Mouse (Mus musculus) spleen, postnatal 14 days (tissue): ENCODE measurements around the gene Rrbp1.

Experiments
- DNase-seq, 2 experiments: peaks; one replicate each; pipeline ENCODE4 v3.0.0; 2021 to 2022; ENCODE audit warnings: low spot score in 2 of 2

Rrbp1 gene

DNA sequence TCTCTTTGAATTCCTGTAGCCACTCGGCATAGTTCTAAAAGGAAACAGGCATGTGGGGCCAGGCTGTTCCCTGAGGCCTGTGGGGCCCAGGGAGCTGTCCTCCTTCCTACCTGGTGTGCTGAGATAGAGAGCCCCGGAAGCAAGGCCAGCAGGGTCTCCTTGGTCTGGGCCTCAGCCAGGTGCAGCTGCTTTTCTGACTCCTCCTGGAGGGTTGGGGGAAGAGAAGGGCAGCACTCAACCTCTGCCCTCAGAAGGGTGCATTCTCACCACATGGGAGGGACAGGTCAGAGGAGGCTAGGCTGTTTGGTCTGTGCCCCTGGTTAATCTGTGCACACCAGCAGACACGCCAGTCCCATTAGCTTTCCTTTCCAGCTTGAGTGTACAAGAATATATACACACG is 56.1 kb downstream of the Rrbp1 start:
- DNase-seq = no peak

DNA sequence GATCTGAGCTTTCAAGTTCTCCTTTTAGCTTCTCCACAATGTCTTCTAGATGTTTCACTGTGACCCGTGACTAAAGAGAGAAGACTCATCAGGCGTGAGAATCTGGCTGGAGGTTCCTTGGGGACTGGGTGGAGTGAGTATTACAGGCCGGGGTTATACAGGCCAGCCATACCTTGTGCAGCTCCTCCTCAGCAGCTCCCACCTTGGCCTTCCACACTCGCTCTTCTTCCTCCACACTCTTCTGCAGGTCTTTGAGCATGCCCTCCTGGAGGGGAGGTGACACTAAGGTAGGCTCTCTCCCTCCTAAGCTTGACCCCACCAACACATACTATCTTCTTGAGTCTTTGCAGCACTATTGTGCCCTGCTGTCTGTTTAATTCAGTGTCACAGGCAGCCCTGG is 57.1 kb downstream of the Rrbp1 start:
- no peak for DNase-seq

GRCm38 (mm10) chr2:143951546-143952315 is 59.3 kb downstream of the Rrbp1 start:
- no peak for DNase-seq

- no peak for DNase-seq
Measured at GRCm38 (mm10) chr2:143951028-143951420, 60.0 kb downstream of the Rrbp1 start.

DNA sequence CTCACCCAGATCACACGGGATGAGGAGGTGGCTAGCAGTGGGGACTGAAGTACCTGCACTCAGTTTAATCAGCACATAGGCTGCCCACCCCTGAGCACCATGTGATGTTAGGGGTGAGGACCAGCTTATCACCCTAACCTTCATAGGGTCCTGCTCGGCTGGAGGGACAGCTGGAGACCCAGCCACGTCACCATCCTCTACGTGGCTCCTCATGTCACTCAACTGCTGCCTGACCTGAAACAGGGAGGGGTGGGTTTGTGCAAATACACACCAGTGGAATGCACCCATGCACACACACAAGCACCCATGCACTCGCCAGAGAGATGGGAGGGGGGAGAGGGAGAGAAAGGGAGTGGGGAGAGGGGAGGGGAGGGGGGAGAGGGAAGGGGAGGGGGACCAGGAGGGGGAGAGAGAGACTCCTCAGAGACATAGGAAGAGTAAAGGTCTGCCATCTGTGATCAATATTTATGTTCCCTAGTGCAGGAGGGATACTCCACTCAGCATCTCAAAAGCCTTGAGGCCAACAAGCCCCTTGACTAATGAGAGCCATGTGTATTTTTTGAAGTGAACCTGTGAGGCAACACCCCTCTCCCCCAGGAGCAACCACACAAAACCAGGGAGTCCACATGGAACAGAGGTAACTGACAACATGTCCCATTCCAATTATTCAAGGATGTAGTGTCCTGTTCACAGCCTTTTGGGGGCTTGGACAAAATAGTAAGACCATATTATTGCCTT is 60.6 kb downstream of the Rrbp1 start:
- no peak for DNase-seq

DNA sequence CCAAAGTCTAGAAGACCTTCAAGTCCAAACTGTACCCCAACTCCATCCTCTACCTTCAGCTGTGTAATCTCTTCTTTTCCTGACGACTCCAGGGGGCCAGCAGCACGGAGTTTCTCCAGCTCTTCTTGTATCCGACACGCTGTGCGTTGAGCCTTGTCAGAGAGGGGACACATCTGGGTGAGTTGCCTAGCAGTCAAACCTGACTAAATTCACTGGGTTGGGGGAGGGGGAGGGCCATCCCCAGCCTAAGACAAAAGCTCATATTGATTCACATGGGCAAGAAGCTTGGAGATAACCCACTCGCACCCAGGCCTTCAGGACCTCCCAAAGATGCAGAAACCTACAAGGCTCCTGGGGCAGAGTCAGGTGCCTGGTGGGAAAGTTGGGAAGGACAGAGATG is 61.8 kb downstream of the Rrbp1 start:
- DNase-seq = no peak

GRCm38 (mm10) chr2:143948416-143948815 is 62.6 kb downstream of the Rrbp1 start:
- DNase-seq = no peak

DNA sequence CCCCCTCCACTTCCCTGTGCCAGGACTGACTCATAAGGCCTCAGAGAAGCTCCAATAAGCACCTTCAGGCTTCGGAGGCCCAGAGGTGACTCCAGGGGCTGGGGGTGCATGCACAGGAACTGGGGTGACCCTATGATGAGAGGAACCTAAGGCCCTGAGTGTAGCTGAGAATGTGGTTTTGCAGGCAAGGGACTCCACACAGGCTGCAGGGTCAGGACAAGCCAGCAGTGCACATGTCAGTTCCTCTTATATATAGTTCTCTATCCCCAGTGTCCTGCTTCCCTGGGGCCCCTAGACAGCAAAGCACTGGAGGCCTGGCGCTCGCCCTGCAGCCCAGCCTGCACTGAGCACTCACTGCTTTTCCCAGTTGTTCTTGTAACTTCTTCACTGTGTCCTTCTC is 63.1 kb downstream of the Rrbp1 start:
- no peak for DNase-seq

- DNase-seq = no peak
Measured at GRCm38 (mm10) chr2:143946399-143946798, 64.7 kb downstream of the Rrbp1 start.

GRCm38 (mm10) chr2:143945466-143946075 is 65.5 kb downstream of the Rrbp1 start:
- DNase-seq = peak in 1 of 2 experiments; percentile 28

GRCm38 (mm10) chr2:143944796-143945195 is 66.3 kb downstream of the Rrbp1 start:
- DNase-seq = no peak

GRCm38 (mm10) chr2:143940406-143940805 is 70.7 kb downstream of the Rrbp1 start:
- DNase-seq = no peak

DNA sequence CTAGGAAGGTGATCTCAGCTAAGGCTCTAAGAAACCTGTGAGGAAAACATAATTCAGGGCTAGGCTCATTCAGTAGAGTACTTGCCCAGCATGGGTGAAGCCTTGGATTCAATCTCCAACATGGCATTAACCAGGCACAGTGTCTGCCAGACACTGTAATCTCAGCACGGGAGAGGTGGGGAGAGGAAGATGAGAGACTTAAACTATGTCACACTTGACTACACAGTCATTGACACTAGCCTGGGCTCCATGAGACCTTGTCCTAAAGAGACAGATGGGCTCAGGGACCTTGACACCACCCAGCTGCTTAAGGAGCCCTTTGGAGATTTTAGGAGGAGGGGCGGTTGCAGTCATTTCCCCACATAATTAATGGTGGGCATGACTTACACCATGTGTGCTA is 73.2 kb downstream of the Rrbp1 start:
- DNase-seq = no peak

DNA sequence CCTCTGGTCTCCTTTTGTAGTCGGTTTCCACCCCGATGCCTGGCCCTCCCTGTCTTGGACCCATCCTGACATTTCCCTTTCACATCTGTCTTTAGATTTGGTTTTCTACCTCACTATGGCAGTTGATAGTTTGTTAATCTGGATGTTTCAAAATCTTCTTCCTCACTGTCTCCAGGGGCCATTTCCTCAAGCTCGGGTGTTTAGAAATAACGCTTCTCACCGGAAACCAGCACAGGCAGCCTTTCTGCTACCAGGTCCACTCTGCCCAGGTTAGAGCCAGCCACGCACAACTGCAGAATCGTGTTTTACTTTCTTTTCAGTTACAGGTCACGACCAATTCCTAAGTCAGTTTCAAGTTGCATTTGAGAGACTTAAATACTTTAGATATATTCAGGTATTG is 76.6 kb downstream of the Rrbp1 start:
- no peak for DNase-seq

- no peak for DNase-seq
Measured at GRCm38 (mm10) chr2:143933516-143933915, 77.5 kb downstream of the Rrbp1 start.

DNA sequence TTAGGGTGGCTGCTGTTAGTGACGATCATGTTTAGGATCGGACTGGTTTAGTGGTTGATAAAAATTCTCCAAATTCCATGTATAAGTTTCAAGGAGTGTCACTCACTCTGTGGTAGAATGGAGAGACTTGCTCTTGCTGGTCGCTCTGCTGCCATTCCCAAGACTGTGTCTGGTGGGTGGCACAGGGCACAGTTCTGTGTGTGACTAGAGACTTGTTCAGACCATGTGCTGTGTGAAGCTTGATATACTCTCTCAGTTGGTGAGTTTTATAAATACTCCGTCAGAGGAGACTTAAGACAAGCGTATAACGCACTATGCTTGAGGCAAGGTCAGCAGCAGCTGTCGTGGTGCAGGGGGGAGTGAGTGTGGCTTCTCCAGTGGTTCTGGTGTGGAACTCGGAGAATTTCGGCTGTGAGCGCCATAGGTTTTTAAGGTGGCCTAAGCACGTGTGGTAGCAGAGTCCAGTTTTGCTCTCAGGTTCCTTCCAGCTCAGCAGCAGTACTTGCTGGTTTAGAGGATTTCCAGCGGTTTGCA is 78.7 kb downstream of the Rrbp1 start:
- DNase-seq = no peak

DNA sequence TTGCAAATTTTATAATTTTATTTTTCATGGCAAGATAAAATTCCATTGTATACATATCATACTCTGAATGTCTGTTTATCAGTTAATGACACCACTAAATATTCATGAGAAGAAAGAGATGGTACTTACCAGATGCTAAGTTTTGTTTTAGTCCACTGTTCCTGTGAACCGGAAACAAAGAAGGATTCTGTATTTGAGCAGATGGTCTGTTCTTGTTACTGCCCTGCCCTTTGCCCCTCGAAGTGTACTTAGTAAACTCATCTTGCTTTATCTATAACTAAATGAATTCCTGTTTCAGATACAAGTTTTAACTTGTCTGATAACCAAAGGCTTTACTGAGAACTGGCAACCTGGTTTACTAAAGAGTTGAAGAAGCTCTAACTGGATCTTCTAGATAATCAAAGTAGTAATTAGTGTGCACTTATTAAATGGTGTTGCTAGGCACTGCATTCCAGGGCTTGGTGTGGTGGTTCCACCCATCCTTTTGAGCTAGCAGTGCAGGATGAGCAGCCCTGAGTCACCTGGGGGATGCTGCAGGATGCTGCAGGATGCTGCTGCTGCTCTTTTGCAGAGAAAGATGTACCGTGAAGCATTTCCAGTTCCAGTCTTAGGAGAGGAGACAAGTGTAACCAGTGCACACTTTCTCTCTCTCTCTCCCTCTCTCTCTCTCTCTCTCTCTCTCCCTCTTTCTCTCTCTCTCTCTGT is 81.3 kb downstream of the Rrbp1 start:
- no peak for DNase-seq

GRCm38 (mm10) chr2:143925826-143926225 is 85.2 kb downstream of the Rrbp1 start:
- no peak for DNase-seq

DNA sequence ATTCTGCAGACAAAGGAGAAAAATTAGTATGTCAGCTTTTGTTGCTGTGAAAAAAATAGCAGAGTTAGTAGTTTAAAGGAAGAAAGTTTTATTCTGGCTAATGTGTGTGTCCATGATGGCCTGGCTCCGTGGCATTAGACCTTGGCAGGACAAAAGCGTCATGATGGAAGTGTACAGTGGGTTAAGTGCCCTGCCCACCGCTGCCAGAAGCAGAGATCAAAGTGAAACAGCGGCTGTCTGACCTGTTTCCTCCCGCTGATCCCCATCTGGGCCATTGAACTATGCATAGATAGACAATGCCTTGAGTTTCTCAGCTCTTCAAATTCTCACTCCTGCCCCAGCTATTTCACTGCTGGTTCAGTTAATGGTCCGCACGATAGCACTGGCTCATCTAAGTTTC is 87.0 kb downstream of the Rrbp1 start:
- no peak for DNase-seq

DNA sequence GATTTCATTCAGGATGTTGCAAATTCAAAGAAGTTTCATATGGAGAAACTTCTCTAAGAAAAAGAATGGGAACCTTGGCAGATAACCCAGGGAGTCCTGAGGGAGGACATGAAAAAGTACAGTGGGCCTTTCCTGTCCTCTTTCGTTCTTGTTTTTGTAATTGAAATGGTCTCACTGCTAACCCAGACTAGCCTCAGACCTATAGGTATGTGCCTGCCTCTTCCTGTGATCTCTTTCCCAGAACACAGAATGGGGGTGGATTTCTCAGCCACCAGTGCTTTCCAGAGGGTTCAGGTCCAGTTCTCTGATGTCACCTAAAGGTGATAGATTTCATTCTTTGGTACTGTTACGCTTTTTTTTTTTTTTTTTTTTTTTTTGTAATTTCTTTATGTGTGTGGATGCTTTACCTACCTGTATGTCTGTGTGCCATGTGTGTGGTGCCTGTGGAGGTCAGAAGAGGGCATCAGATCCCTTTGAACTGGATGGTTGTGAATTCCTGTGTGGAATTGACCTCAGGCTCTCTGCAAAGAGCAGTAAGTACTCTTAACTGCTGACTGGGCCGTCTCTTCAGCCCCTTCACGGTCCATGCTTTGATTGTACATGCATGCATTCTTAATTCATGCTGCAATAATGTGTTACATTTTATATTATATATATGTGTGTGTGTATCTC is 92.1 kb downstream of the Rrbp1 start:
- DNase-seq = no peak

- DNase-seq = no peak
Measured at GRCm38 (mm10) chr2:143917622-143918021, 93.4 kb downstream of the Rrbp1 start.
